8 mouse cellular contexts compared by ENCODE assay signal in the genomic region with DNA sequence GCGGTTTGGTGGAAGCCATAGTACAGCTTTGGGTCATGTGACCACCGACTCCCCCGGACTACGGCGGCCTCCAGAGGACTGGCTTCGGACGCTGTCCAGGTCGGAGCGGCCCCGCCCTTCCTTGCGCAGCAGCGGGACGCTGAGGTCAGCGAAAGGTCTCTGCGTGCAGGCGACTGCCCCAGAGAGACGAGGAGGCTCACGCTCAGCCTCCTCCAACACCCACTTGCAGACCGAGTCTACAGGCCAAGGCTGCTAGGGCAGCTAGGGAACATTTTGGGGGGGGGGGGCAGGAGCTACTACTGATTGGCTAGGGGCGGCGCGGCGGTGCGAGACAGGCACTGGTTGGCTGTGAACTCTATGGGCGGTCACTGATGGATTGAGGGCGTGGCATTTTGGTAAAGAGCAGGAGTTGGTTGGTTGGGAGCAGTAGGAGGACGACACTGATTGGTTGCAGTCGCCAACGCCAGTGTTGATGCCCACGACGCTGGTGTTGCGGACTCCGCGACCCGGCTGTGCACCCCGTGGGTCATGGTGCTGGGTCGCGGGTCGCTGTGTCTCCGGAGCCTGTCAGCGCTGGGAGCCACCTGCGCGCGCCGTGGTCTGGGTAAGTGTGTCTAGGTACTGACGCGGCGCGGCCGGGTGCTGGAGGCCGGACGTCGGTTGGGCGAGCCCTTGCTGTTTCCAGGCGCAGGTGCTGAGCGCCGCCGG. TPM values are rescaled to one million over a fixed set of nuclear protein-coding genes. Genes with fewer than 3 reads are reported as not detected.
DNase-seq lines count a peak whose midpoint lies in the region; ATAC-seq and TF ChIP-seq lines count a peak whose summit lies in the region.

TSS of gene Fahd1 (minus strand) at position 300 of the 708 bp plus-strand sequence.

- peak within 1 kb of the TSS; percentile 76 for H3K4me3 ChIP-seq in embryonic facial prominence, embryonic 13.5 days
- H3K4me3 ChIP-seq in kidney, adult 2 months (ENCODE audit: insufficient read depth, low read depth, low read length): peak within 1 kb of the TSS; percentile 70
- H3K4me3 ChIP-seq in limb, embryonic 12.5 days (replicated peaks): peak within 1 kb of the TSS; percentile 69
- peak within 1 kb of the TSS; percentile 98 for H3K4me3 ChIP-seq in midbrain, embryonic 15.5 days
- peak within 1 kb of the TSS; percentile 89 for H3K4me3 ChIP-seq in spleen, adult 2 months (ENCODE audit: extremely low read depth, insufficient read depth, insufficient read length)

- under 1% methylated on average over 58 of the region's 58 CpGs for WGBS in embryonic facial prominence, embryonic 13.5 days
- WGBS in kidney, adult 2 months: under 1% methylated on average over 58 of the region's 58 CpGs
- under 1% methylated on average over 58 of the region's 58 CpGs for WGBS in limb, embryonic 12.5 days
- WGBS in midbrain, embryonic 15.5 days: 0% methylated on average over 58 of the region's 58 CpGs
- WGBS in spleen, adult 2 months: under 1% methylated on average over 58 of the region's 58 CpGs

- H3K4me2 ChIP-seq in embryonic facial prominence, embryonic 13.5 days: peak within 1 kb of the TSS; percentile 86
- H3K4me2 ChIP-seq in limb, embryonic 12.5 days: peak within 1 kb of the TSS; percentile 89
- peak within 1 kb of the TSS; percentile 95 for H3K4me2 ChIP-seq in midbrain, embryonic 15.5 days

- ATAC-seq in embryonic facial prominence, embryonic 13.5 days (ENCODE audit: insufficient number of reproducible peaks, insufficient read depth, low FRiP score, low TSS enrichment, low read depth): peak; percentile 99
- peak; percentile 100 for ATAC-seq in limb, embryonic 12.5 days (ENCODE audit: insufficient number of reproducible peaks, insufficient read depth, low FRiP score, low TSS enrichment, low read depth)
- peak; percentile 100 for ATAC-seq in midbrain, embryonic 15.5 days (replicated peaks)

- peaks cover 17% of the 10 kb centered on the region for H3K4me1 ChIP-seq in embryonic facial prominence, embryonic 13.5 days
- H3K4me1 ChIP-seq in kidney, adult 2 months (ENCODE audit: control insufficient read depth, insufficient read depth, low read length): peaks cover 6% of the 10 kb centered on the region; the same call in 1 of the 2 replicates
- peaks cover 22% of the 10 kb centered on the region for H3K4me1 ChIP-seq in limb, embryonic 12.5 days (replicated peaks)
- peaks cover 26% of the 10 kb centered on the region for H3K4me1 ChIP-seq in midbrain, embryonic 15.5 days
- H3K4me1 ChIP-seq in spleen, adult 2 months (ENCODE audit: control insufficient read depth, insufficient read depth, insufficient read length): peaks cover 4% of the 10 kb centered on the region; the same call in 1 of the 2 replicates

- peaks cover 17% of the 10 kb centered on the region for H3K36me3 ChIP-seq in embryonic facial prominence, embryonic 13.5 days
- no peaks in the 10 kb centered on the region; the same call in 1 of the 2 replicates for H3K36me3 ChIP-seq in kidney, adult 2 months (ENCODE audit: control insufficient read depth, insufficient read depth, low read length)
- H3K36me3 ChIP-seq in limb, embryonic 12.5 days: peaks cover 14% of the 10 kb centered on the region
- H3K36me3 ChIP-seq in midbrain, embryonic 15.5 days (replicated peaks): peaks cover 3% of the 10 kb centered on the region; the same call in 1 of the 2 replicates
- peaks cover 5% of the 10 kb centered on the region for H3K36me3 ChIP-seq in spleen, adult 2 months (ENCODE audit: control insufficient read depth, insufficient read depth, low read length)

- peak within 1 kb of the TSS; percentile 82 for H3K9ac ChIP-seq in embryonic facial prominence, embryonic 13.5 days
- peak within 1 kb of the TSS; percentile 74 for H3K9ac ChIP-seq in limb, embryonic 12.5 days (replicated peaks)
- H3K9ac ChIP-seq in midbrain, embryonic 15.5 days: peak within 1 kb of the TSS; percentile 88

- H3K9me3 ChIP-seq in embryonic facial prominence, embryonic 13.5 days: no peaks in the 10 kb centered on the region
- no peaks in the 10 kb centered on the region for H3K9me3 ChIP-seq in limb, embryonic 12.5 days
- no peaks in the 10 kb centered on the region for H3K9me3 ChIP-seq in midbrain, embryonic 15.5 days

- DNase-seq in 3134 (ENCODE audit: extremely low read depth, insufficient read length, low spot score): peak; percentile 98
- DNase-seq in adrenal gland, postnatal 36 days: peak; percentile 94 to 95
- peak; percentile 96 to 99 for DNase-seq in heart, adult 18-20 months
- peak; percentile 99 for DNase-seq in kidney, adult 2 months
- peak; percentile 92 to 95 for DNase-seq in spleen, adult 2 months (ENCODE audit: low read depth in 1 of 2, low spot score in 2 of 2)

- 0 out of 2 replicates have a peak, but pooled peaks have one; percentile 12 for TF ChIP-seq CTCF in kidney, adult 2 months (conservative IDR thresholded peaks at IDR 0.05; ENCODE audit: insufficient read depth, insufficient read length, low read depth, low read length)
- TF ChIP-seq CTCF in spleen, adult 2 months (IDR thresholded peaks at IDR 0.05; ENCODE audit: extremely low read depth, insufficient read depth, insufficient read length, insufficient replicate concordance): no peak

- peak within 1 kb of the TSS; percentile 88 for H3K27ac ChIP-seq in embryonic facial prominence, embryonic 13.5 days
- H3K27ac ChIP-seq in kidney, adult 2 months (ENCODE audit: insufficient read depth, low read depth, low read length): peak within 1 kb of the TSS; percentile 92
- H3K27ac ChIP-seq in limb, embryonic 12.5 days: peak within 1 kb of the TSS; percentile 94
- peak within 1 kb of the TSS; percentile 97 for H3K27ac ChIP-seq in midbrain, embryonic 15.5 days
- H3K27ac ChIP-seq in spleen, adult 2 months (ENCODE audit: insufficient read depth, low read length): peak within 1 kb of the TSS; percentile 95

- peaks cover 14% of the 10 kb centered on the region for H3K27me3 ChIP-seq in embryonic facial prominence, embryonic 13.5 days
- no peaks in the 10 kb centered on the region for H3K27me3 ChIP-seq in kidney, adult 2 months (replicated peaks; ENCODE audit: control insufficient read depth, insufficient read depth, low read length)
- H3K27me3 ChIP-seq in limb, embryonic 12.5 days: peaks cover 15% of the 10 kb centered on the region
- no peaks in the 10 kb centered on the region for H3K27me3 ChIP-seq in midbrain, embryonic 15.5 days (replicated peaks)
- H3K27me3 ChIP-seq in spleen, adult 2 months (ENCODE audit: control insufficient read depth, insufficient read depth, low read length): no peaks in the 10 kb centered on the region

- TF ChIP-seq POLR2A in kidney, adult 2 months (IDR thresholded peaks at IDR 0.05; ENCODE audit: low read depth, low read length): peak; percentile 93
- peak; percentile 34; the same call in 1 of the 2 replicates for TF ChIP-seq POLR2A in spleen, adult 2 months (IDR thresholded peaks at IDR 0.05; ENCODE audit: low read depth, low read length)

RNA-seq across cellular contexts. Expression of gene Fahd1, which starts in this region (rescaled TPM):
- total RNA-seq in adrenal gland, postnatal 36 days (2021): 10 to 100 TPM; 22.7 to 39.8 TPM
- polyA plus RNA-seq in embryonic facial prominence, embryonic 13.5 days (2015; fragmentation: Nextera tagmentation; extraction: Ambion mirVana): 20.3 and 22.4 TPM in 2 replicates
- 10 to 100 TPM; 92.1 to 96.6 TPM for total RNA-seq in heart, adult 18-20 months (2021)
- 103 and 123 TPM in 2 replicates for polyA plus RNA-seq in kidney, adult 2 months (2012; rRNA removed)
- polyA plus RNA-seq in limb, embryonic 12.5 days (2016; fragmentation: Nextera tagmentation; extraction: Ambion mirVana): 18.6 and 22.5 TPM in 2 replicates
- 19.1 TPM in 2 replicates for polyA plus RNA-seq in midbrain, embryonic 15.5 days (2015; fragmentation: Nextera tagmentation; extraction: Ambion mirVana)
- 7.7 and 8.7 TPM in 2 replicates for polyA plus RNA-seq in spleen, adult 2 months (2012; rRNA removed)

Comparison
In these comparisons a context has a peak if more than half of its experiments do, and no peak if none do; other contexts are left out.
1. Peak in every context shown above with its lines: DNase-seq, ATAC-seq, H3K4me3 ChIP-seq and H3K27ac ChIP-seq.